Mouse (Mus musculus) testis, adult 2 months (tissue): ENCODE measurements around the gene Nup107. TPM values are rescaled to one million over a fixed set of nuclear protein-coding genes. Genes with fewer than 3 reads are reported as not detected.

Experiments
- H3K27ac ChIP-seq: fragments of 200-500 bp; 2 replicates; pipeline ENCODE4 v1.5.1; 2012; ENCODE audit warnings: low read depth, low read length; ENCODE audit not compliant: control insufficient read depth, insufficient read depth
- H3K27me3 ChIP-seq: fragments of 200-500 bp; 2 replicates; pipeline ENCODE4 v1.6.1; 2012; ENCODE audit warnings: mild to moderate bottlenecking, low read length, moderate library complexity; ENCODE audit not compliant: control insufficient read depth, insufficient read depth
- H3K36me3 ChIP-seq: fragments of 200-500 bp; 2 replicates; pipeline ENCODE4 v1.6.1; 2012; ENCODE audit warnings: mild to moderate bottlenecking, low read length; ENCODE audit not compliant: control insufficient read depth, insufficient read depth
- H3K4me1 ChIP-seq: fragments of 200-500 bp; 2 replicates; pipeline ENCODE4 v1.6.1; 2012; ENCODE audit warnings: low read length; ENCODE audit not compliant: control insufficient read depth, insufficient read depth
- H3K4me3 ChIP-seq: fragments of 200-500 bp; 2 replicates; pipeline ENCODE4 v1.5.1; 2012; ENCODE audit warnings: low read depth, mild to moderate bottlenecking, low read length, moderate library complexity, mixed read lengths; ENCODE audit not compliant: control insufficient read depth
- CTCF ChIP-seq: fragments of 200-500 bp; IDR thresholded peaks from 2 replicates; pipeline ENCODE4 v1.5.1; 2012; ENCODE audit warnings: low read depth, mild to moderate bottlenecking, inconsistent platforms, low read length, moderate library complexity; ENCODE audit not compliant: control insufficient read depth, insufficient read depth, insufficient replicate concordance
- POLR2A ChIP-seq: fragments of 200-500 bp; IDR thresholded peaks from 2 replicates; pipeline ENCODE4 v1.6.1; 2012; ENCODE audit warnings: low read depth, mild to moderate bottlenecking, inconsistent platforms, low read length, moderate library complexity; ENCODE audit not compliant: control insufficient read depth
- polyA plus RNA-seq: library from polyadenylated mRNA; depleted of rRNA; stranded (reverse); fragments of >200 nt; gene quantifications from 2 replicates; pipeline ENCODE4 v1.2.3, GENCODE M21; 2012

The Nup107 gene
- polyA plus RNA-seq, 1 experiment: 16.8 TPM

DNA sequence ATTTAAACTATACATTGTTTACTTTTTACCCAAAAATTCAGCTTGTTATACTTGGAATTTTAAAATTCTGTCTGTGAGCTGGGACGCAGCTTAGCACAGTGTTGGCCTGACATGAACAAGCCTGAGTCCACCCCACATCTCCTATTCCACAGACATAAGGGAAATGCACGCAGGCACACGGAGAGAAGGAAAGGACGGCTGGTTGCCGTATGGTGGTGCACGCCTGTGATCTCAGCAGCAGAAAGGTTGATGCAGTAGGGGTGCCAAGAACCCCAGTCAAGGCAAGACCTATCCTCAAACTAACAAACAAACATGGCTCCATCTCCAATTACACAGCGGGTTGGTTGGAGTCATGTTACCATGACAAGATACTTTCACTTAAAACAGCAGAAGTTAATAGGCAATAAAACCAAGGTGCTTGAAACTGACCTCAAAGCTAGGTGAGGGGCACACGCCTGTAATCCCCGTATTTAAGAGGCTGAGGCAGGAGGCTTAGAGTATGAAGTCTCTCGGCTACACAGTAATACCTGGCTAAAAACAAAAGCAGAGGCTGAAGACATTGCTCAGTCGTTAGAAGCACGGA is 14.1 kb downstream of the Nup107 start:
- Histone ChIP-seq H3K4me3 (peak overlapping the region; percentile 65), H3K36me3 (peaks cover 5% of the 10 kb centered on the region), H3K4me1 (no peaks in the 10 kb centered on the region; the same call in 1 of the 2 replicates), H3K27me3 (no peaks in the 10 kb centered on the region), H3K27ac (no peak overlapping the region; the same call in 1 of the 2 replicates)
- TF ChIP-seq POLR2A (no peak), CTCF (no peak)

DNA sequence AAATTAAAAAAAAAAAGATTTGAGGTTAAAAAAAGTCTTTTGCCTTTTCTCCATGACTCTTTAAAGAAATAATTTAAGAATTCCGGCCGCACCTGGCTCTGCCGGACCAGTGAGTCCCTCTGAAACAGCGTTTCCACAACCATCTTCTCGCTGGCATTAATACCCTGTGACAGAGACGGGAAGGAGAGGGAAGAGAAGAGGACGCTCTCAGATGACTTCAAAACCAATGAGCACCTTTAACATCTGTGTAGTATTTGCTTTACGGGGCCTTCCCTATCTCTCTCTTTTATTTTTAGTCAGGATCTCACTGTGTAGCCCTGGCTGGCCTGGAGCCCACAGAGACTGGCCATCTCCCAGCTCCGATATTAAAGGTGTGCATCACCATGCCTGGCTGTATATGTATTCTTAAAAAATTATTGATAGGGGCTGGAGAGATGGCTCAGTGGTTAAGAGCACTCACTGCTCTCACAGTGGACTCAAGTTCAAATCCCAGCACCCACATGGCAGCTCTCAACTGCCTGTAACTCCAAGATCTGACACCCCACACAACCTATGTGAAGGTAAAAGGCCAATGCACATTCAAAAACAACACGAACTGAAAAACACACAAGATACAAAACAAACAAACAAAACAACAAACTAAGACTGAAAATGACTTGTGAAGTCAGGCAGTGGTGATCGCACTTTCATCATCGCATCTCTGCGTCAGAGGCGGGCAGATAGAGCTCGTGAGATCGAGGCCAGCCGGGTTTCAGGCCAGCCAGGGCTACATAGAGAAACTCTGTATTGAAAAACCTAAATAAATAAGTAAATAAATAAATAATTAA is 14.8 kb downstream of the Nup107 start:
- Histone ChIP-seq H3K4me3 (no peak overlapping the region), H3K4me1 (no peaks in the 10 kb centered on the region; the same call in 1 of the 2 replicates), H3K27me3 (no peaks in the 10 kb centered on the region), H3K27ac (no peak overlapping the region), H3K36me3 (peaks cover 5% of the 10 kb centered on the region)
- TF ChIP-seq CTCF: no peak
- no peak for TF ChIP-seq POLR2A

DNA sequence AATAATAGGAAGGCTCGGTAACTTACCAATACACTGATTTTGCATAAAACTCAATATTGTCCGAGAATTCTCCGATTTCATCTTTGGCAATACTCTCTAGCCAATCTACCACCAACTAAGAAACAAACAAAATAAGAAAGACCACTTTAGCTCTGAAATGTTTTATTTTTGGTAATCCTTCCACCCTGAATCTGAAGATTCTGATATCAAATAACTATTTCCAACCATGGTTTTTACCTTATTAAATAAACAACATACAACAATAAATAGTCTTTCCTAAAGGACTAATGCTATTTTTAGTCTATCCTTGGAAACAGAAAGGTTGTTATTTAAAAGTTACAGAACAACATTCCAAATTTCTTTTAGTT is 15.4 kb downstream of the Nup107 start:
- Histone ChIP-seq H3K27me3 (no peaks in the 10 kb centered on the region), H3K4me1 (no peaks in the 10 kb centered on the region; the same call in 1 of the 2 replicates), H3K27ac (no peak overlapping the region), H3K4me3 (no peak overlapping the region), H3K36me3 (peaks cover 5% of the 10 kb centered on the region)
- TF ChIP-seq CTCF (no peak), POLR2A (no peak)

DNA sequence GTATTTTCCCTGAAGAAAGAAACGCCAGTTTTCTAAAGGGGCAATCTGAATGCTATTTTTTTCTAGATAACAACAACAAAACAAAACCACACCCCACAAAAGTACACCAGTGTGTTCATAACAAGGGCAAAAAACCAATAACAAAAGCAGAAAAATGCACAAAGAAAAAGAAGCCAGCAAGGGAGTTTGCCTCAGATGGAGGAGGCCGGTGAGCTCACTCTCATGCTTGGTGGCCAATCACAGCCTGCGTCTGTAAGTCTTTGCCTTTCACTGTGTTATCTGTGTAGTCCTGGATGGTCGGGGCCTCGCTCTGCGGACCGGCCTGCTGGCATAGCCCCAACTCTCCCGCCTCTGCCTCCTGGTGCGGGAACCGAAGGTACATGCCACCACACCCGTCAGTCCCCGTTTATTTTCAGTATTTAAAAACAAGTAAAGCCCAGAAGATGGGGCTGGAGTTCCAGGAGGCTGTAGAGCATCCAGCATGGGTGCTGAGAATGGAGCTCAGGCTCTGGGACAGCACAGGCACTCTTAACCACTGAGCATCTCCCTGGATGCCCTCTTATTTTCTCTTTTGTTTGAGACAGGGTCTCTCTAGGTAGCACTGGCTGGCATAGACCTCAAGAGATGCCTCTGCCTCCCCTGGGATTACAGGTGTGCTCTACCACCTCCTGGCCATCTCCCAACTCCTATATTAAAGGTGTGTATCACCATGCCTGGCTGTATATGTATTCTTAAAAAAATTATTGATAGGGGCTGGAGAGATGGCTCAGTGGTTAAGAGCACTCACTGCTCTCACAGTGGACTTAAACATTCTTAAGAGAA is 16.0 kb downstream of the Nup107 start:
- H3K4me3 ChIP-seq: no peak overlapping the region
- peaks cover 5% of the 10 kb centered on the region for H3K36me3 ChIP-seq
- no peak for TF ChIP-seq POLR2A
- no peak for TF ChIP-seq CTCF

GRCm38 (mm10) chr10:117775401-117776144 is 16.9 kb downstream of the Nup107 start:
- Histone ChIP-seq H3K4me1 (no peaks in the 10 kb centered on the region; the same call in 1 of the 2 replicates), H3K27ac (no peak overlapping the region), H3K4me3 (no peak overlapping the region), H3K27me3 (no peaks in the 10 kb centered on the region), H3K36me3 (peaks cover 4% of the 10 kb centered on the region)
- TF ChIP-seq POLR2A: no peak

More for the DNA sequence above, 16.0 kb downstream of the Nup107 start:
- H3K27me3 ChIP-seq: no peaks in the 10 kb centered on the region
- no peak overlapping the region for H3K27ac ChIP-seq
- no peaks in the 10 kb centered on the region; the same call in 1 of the 2 replicates for H3K4me1 ChIP-seq

DNA sequence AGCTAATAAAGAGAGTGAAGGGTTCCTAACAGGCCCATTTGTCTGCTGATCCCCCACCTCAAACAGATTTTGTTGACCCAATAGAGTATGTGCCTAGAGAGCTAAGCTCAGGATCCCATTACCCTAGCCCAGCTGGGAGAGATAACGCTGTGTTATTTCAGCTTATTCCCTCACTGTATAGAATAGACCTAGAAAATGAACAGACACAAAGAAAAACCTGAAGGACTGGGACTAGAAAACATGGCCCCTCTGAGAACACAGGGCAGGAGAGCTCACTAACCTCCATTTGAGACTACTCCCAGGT is 17.7 kb downstream of the Nup107 start:
- H3K4me3 ChIP-seq: no peak overlapping the region
- TF ChIP-seq POLR2A: no peak
- TF ChIP-seq CTCF: no peak
- H3K27ac ChIP-seq: no peak overlapping the region
- no peaks in the 10 kb centered on the region for H3K27me3 ChIP-seq
- H3K4me1 ChIP-seq: no peaks in the 10 kb centered on the region; the same call in 1 of the 2 replicates
- H3K36me3 ChIP-seq: peaks cover 4% of the 10 kb centered on the region
